Mouse (Mus musculus) c-Kit-negative CD71-positive TER-119-positive erythroid progenitor cells, embryonic 14.5 days (primary cell): ENCODE measurements at regions not wholly inside any gene's neighbourhood (a gene's known extent, or its start where the extent isn't known, plus 50 kb on each side); places are given as distances from the start of the nearest gene placed in this dataset.
"Not testable (repeated sequence)": the region's sequence is repeated elsewhere in the genome, so short reads cannot be mapped to it uniquely, and the experiment has no call there.

Experiments used
- DNase-seq: peaks from one replicate; pipeline ENCODE4 v3.0.0-alpha.2; 2013; ENCODE audit warnings: low read depth, low spot score

- no peak for DNase-seq
Measured at GRCm38 (mm10) chr1:157755015-157755649, 248.6 kb downstream of the Sec16b start.

DNA sequence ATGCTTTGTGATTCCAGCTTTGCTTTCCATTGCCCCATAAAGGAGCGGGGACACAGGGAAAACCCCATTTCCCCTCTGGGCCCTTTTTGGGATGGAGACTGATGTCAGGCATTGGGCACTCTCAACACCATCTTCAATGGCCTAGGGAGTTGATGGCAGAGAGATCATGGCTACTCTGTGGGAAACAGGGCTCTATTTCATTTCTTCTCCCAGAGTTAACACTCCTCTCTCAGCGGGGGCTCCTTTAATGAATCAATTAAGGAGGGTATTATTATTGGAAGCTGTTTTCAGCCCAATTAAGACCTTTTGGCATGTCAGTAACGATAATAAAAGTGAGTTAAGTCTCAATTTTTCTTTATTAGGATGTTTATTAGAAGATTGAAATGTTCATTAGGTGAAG lies 250.4 kb downstream of the Sec16b start:
- no peak for DNase-seq

DNA sequence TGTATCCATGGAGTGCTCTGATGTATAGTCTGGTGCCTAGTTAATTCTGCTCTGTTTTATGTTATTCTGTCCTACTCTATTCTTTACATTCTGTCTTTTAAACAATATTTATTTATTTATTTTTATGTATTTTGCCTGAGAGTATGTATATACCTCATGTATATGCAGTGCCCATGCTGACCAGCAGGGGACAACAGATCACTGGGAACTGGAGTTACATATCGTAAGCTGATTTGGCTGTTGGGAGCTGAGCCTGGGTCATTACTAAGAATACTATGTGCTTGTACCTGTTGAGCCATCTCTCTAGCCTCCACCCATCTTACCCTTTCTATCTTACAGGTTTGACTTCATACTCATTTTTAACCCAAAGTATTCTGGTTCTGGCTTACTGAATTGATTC lies 251.8 kb downstream of the Sec16b start:
- DNase-seq, result no peak

GRCm38 (mm10) chr1:157768201-157768600 lies 261.7 kb downstream of the Sec16b start:
- DNase-seq, result no peak

- no peak for DNase-seq
Measured at GRCm38 (mm10) chr1:157797711-157798110, 291.2 kb downstream of the Sec16b start.

- no peak for DNase-seq
Measured at GRCm38 (mm10) chr1:157798561-157799553, 292.3 kb downstream of the Sec16b start.

- no peak for DNase-seq
Measured at GRCm38 (mm10) chr1:157801151-157801550, 294.6 kb downstream of the Sec16b start.

DNA sequence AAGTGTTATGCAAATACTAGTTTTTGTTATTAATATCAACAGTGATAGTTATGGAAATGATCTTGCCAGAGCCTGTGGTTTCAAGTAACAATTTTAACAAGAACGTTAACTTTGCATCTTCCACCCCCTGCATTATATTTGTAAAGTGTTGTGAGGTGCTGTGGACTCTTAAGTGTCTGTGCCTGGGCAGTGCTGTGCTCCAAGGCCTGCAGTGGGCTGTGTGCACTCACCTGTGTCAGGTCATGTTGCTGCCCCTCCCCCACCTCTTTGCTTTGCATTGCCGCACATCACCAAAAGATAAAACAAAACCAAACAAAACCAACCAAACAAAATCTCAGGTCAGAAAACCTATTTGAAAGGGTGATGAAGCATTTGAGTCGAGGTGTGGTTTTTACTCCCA lies 297.7 kb downstream of the Sec16b start:
- no peak for DNase-seq

GRCm38 (mm10) chr1:157806296-157806695 lies 299.8 kb downstream of the Sec16b start:
- DNase-seq, result no peak

GRCm38 (mm10) chr1:157809674-157810471 lies 303.3 kb downstream of the Sec16b start:
- no peak for DNase-seq

DNA sequence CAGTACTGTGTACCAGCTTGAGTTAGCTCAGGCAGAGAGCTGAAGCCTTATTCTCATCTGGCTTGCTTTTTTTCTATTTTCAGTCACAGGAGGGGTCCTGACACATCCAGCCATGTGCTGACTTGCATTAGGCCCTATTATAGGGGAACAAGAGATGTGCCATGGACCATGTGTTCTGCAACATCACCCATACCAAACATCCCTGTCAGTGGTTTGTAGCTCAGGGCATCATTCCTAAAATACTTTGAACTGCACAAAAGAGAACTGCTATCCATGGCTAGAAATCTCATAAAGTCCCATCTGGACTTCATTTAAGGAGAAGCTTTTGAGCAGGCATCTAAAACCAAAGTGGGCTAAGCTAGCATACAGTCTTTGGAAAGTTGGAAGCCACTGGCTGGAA lies 304.1 kb downstream of the Sec16b start:
- no peak for DNase-seq

DNA sequence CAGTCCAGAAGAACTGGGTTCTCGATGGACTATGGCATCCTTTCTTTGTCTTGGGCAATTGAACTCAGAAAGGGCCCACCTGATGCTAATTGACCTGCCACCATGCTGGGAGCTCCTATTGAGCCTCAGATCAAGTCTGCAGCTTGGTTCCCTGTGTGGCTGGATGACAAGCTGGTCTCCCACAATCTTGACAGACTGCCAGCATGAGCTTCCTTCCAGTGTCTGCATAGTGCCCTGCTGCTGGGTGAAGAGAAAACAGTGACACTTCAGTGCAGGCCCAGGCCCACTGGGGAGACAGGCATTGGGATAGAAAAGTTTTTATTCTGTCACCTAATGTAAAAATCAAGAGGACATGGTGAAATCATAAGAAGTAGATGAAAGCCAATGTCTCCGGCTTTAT lies 321.4 kb downstream of the Sec16b start:
- DNase-seq, result no peak

DNA sequence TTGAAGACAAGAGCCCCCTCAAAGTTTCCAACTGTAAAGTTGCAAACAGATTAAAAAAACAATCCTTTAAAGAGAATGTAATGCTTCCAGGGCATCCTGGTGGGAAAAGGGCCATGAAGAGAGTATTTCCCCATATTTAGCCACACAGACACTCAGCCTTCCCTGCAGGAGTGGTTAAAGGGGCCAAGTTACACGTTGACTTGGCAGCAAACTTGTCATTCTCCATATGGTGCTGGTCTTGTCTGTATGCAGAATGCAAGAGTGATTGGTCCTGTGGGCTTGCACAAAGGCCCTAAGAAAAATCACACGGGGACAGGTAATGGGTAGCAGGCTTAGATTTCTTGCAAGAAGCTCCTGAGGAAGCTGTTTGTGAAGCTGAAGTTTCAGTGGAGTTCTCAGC lies 325.0 kb downstream of the Sec16b start:
- no peak for DNase-seq

- DNase-seq, result no peak
Measured at GRCm38 (mm10) chr1:157872775-157873174, 366.2 kb downstream of the Sec16b start.

GRCm38 (mm10) chr1:157875006-157875405 lies 368.5 kb downstream of the Sec16b start:
- DNase-seq, result no peak

DNA sequence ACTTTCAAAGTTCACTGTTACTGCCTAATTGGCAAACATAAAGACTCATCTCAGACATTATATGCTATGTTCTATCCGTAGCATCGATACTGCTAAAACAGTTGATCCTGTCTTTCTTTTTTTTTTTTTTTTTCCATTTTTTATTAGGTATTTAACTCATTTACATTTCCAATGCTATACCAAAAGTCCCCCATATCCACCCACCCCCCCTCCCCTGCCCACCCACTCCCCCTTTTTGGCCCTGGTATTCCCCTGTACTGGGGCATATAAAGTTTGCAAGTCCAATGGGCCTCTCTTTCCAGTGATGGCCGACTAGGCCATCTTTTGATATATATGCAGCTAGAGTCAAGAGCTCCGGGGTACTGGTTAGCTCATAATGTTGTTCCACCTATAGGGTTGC lies 370.6 kb downstream of the Sec16b start:
- not testable (repeated sequence) for DNase-seq

DNA sequence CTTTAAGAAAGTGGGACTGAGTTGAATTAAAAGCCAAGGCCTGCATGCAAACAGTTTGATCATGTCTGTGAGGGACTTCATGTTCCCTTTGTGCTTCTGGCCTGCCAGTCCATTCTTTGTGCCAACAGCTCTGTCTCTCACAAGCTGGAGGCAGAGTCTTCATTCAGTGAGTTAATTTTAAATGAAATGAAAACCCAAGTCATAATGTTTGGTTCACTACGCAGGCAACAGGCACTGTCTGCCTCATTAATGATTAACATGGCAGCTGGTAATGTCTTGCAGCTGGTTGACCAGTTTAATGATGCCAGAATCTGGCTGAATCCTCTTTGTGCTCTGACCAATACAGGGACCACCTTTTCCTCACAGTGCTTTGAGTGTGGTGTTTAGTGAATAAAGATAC lies 380.6 kb downstream of the Sec16b start:
- DNase-seq, result no peak

GRCm38 (mm10) chr1:157888573-157888972 lies 382.0 kb downstream of the Sec16b start:
- no peak for DNase-seq

DNA sequence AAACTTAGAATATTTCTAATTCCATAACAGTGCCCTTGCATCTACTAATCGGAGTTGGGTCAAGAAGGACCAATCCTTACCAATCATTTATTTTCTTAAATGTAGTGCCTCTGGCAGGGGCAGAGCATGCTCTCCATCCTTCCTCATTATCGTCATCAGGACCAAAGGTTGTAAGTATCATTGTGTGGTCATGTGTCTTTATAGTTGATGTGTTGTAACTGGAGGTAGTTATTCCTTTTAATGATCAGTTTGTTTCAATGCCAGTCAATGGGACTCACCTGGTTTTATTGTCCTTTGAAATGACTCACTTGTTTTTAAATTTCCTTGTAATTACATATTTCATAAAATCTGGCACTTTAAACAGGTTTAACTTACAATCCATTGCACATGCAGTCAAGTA lies 399.6 kb downstream of the Sec16b start:
- DNase-seq, result no peak

DNA sequence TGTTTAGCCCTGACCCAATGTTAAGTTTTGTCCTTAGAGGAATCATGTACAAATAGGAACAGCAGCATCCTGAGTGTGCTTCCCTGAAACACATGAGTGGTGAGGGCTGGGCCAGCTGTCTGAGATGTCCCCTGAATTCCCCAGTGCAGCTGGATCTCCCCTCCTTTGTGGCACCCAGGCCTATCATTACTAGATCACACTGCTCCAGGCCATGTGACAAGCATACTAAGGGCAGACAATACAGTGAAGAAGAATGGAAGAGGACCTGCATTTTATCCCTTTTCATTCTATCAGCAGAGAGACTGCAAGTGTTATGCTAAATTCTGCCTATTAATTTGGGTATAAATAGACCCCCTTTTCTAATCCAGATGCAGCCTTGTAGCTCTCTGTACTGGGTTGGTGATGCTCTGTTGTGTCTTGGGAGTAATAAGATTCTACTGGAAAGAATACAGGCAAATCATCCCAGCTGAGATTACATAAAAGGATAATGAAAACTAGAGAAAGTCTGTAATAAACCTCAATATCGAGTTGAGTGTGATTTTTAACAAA lies 418.3 kb downstream of the Brinp2 start:
- DNase-seq, result no peak

GRCm38 (mm10) chr1:157939516-157939915 lies 416.6 kb downstream of the Brinp2 start:
- DNase-seq, result no peak

DNA sequence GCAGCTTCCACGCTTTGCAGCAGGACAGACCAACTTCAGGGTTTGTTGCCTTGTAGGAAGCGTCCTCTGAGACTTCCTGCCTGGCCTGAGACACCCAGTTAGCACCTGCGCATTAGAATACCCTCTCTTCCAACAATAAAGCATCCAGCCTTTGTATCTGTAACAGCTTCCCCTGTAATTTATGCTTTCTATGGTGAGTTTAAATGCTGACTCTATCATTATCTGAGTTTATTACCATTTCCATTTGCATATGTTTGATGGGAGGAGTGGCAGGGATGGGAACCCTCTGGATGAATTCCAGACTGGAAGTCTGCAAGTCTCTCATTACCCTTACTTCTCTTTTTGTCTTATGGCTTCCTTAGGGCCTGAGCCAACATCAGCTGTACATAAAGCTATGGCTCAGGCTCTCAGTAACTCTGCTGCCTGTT lies 415.8 kb downstream of the Brinp2 start:
- no peak for DNase-seq
